Mouse (Mus musculus): ENCODE results near the gene Vrk1.

GRCm38 (mm10) chr12:105993356-105993755 is 16.7 kb upstream of the Vrk1 start:
- TF ChIP-seq CTCF (IDR thresholded peaks at IDR 0.05; ENCODE audit: borderline replicate concordance, insufficient read depth, low read depth, low read length): no peak
- TF ChIP-seq POLR2A (IDR thresholded peaks at IDR 0.05; ENCODE audit: borderline replicate concordance, insufficient read depth, low read length): no peak
